Mouse (Mus musculus) embryonic facial prominence, embryonic 15.5 days (tissue): Measurements from ENCODE around the gene Peli2. TPM values are rescaled to one million over a fixed set of nuclear protein-coding genes. Genes with fewer than 3 reads are reported as not detected.

Experiments
- ATAC-seq: fragments of 200-750 bp; cut with Nextera tagmentation; 2 replicates; pipeline ENCODE4 v1.8.0; 2017; ENCODE audit warnings: low read depth, moderate TSS enrichment; ENCODE audit not compliant: insufficient number of reproducible peaks, low FRiP score, low TSS enrichment
- H3K27ac ChIP-seq: fragments of 300-500 bp; sonication (generic); replicated peaks from 2 replicates; pipeline ENCODE4 v1.5.1; 2015; ENCODE audit warnings: mild to moderate bottlenecking, inconsistent platforms
- H3K27me3 ChIP-seq: fragments of 300-500 bp; sonication (generic); 2 replicates; pipeline ENCODE4 v1.6.1; 2015; ENCODE audit warnings: inconsistent platforms
- H3K36me3 ChIP-seq: fragments of 300-500 bp; sonication (generic); 2 replicates; pipeline ENCODE4 v1.6.1; 2015; ENCODE audit warnings: mild to moderate bottlenecking, inconsistent platforms
- H3K4me1 ChIP-seq: fragments of 300-500 bp; sonication (generic); 2 replicates; pipeline ENCODE4 v1.6.1; 2015; ENCODE audit warnings: inconsistent platforms
- H3K4me2 ChIP-seq: fragments of 300-500 bp; sonication (generic); replicated peaks from 2 replicates; pipeline ENCODE4 v1.6.1; 2015; ENCODE audit warnings: mild to moderate bottlenecking, inconsistent platforms
- H3K4me3 ChIP-seq: fragments of 300-500 bp; sonication (generic); replicated peaks from 2 replicates; pipeline ENCODE4 v1.5.1; 2015; ENCODE audit warnings: mild to moderate bottlenecking, inconsistent platforms
- H3K9ac ChIP-seq: fragments of 300-500 bp; sonication (generic); 2 replicates; pipeline ENCODE4 v1.6.1; 2015; ENCODE audit warnings: inconsistent platforms
- H3K9me3 ChIP-seq: fragments of 300-500 bp; sonication (generic); replicated peaks from 2 replicates; pipeline ENCODE4 v1.6.1; 2016; ENCODE audit warnings: inconsistent platforms
- WGBS: fragments of 180-500 bp; shearing (Covaris S2); methylation state at CpG from one replicate; pipeline ENCODE4 v1.1.7; 2015; 5-methylcytosine and 5-hydroxymethylcytosine counted together
- polyA plus RNA-seq: library from polyadenylated mRNA; unstranded; fragments of >200 nt; fragmentation: Nextera tagmentation; extraction: Ambion mirVana; gene quantifications from 2 replicates; pipeline ENCODE4 v1.2.1, GENCODE M21; 2015

The Peli2 gene
- polyA plus RNA-seq, 1 experiment from 2014 or later: 7.1 TPM

GRCm38 (mm10) chr14:48153865-48154511, 33.4 kb downstream of the Peli2 start:
- no peak for ATAC-seq
- Histone ChIP-seq H3K4me2 (no peak overlapping the region), H3K27ac (no peak overlapping the region), H3K4me3 (no peak overlapping the region), H3K27me3 (no peaks in the 10 kb centered on the region), H3K9me3 (no peaks in the 10 kb centered on the region), H3K36me3 (no peaks in the 10 kb centered on the region), H3K4me1 (peaks cover 27% of the 10 kb centered on the region), H3K9ac (no peak overlapping the region)
- WGBS: 72% methylated on average over 5 of the region's 5 CpGs

- Histone ChIP-seq H3K36me3 (no peaks in the 10 kb centered on the region), H3K27me3 (no peaks in the 10 kb centered on the region), H3K27ac (no peak overlapping the region), H3K9ac (no peak overlapping the region), H3K4me1 (peaks cover 25% of the 10 kb centered on the region), H3K9me3 (no peaks in the 10 kb centered on the region), H3K4me3 (no peak overlapping the region), H3K4me2 (no peak overlapping the region)
- 65% methylated on average over 8 of the region's 8 CpGs for WGBS
- ATAC-seq: no peak
Measured at GRCm38 (mm10) chr14:48154641-48155040, 34.0 kb downstream of the Peli2 start.

GRCm38 (mm10) chr14:48155153-48155552, 34.5 kb downstream of the Peli2 start:
- Histone ChIP-seq H3K9me3 (no peaks in the 10 kb centered on the region), H3K4me2 (peak overlapping the region; percentile 12), H3K27me3 (no peaks in the 10 kb centered on the region), H3K4me1 (peaks cover 20% of the 10 kb centered on the region), H3K36me3 (no peaks in the 10 kb centered on the region), H3K9ac (no peak overlapping the region), H3K4me3 (0 out of 2 replicates have a peak overlapping the region, but pooled peaks have one; percentile 1), H3K27ac (peak overlapping the region; percentile 31; the same call in 1 of the 2 replicates)
- WGBS: 30% methylated on average over 13 of the region's 13 CpGs
- ATAC-seq: no peak

GRCm38 (mm10) chr14:48157085-48157484, 36.5 kb downstream of the Peli2 start:
- Histone ChIP-seq H3K9me3 (no peaks in the 10 kb centered on the region), H3K9ac (no peak overlapping the region), H3K4me3 (no peak overlapping the region), H3K4me2 (no peak overlapping the region), H3K36me3 (no peaks in the 10 kb centered on the region), H3K27me3 (no peaks in the 10 kb centered on the region), H3K4me1 (peaks cover 12% of the 10 kb centered on the region), H3K27ac (no peak overlapping the region)
- no peak for ATAC-seq
- WGBS: 54% methylated on average over 3 of the region's 3 CpGs

- 64% methylated on average over 8 of the region's 8 CpGs for WGBS
- no peak overlapping the region for H3K4me2 ChIP-seq
- ATAC-seq: peak; percentile 29; the same call in 1 of the 2 replicates
Measured at GRCm38 (mm10) chr14:48157835-48158234, 37.2 kb downstream of the Peli2 start.

GRCm38 (mm10) chr14:48159401-48159800, 38.8 kb downstream of the Peli2 start:
- ATAC-seq: no peak
- no peak overlapping the region for H3K9ac ChIP-seq
- 81% methylated on average over 3 of the region's 3 CpGs for WGBS

More at GRCm38 (mm10) chr14:48157835-48158234, 37.2 kb downstream of the Peli2 start:
- H3K4me1 ChIP-seq: peaks cover 12% of the 10 kb centered on the region
- no peak overlapping the region for H3K9ac ChIP-seq
- no peak overlapping the region; the same call in 1 of the 2 replicates for H3K27ac ChIP-seq
- no peaks in the 10 kb centered on the region for H3K9me3 ChIP-seq
- no peak overlapping the region for H3K4me3 ChIP-seq
- no peaks in the 10 kb centered on the region for H3K36me3 ChIP-seq
- H3K27me3 ChIP-seq: no peaks in the 10 kb centered on the region

GRCm38 (mm10) chr14:48162446-48162845, 41.8 kb downstream of the Peli2 start:
- Histone ChIP-seq H3K9me3 (no peaks in the 10 kb centered on the region), H3K4me1 (peaks cover 22% of the 10 kb centered on the region), H3K27me3 (no peaks in the 10 kb centered on the region), H3K4me2 (no peak overlapping the region), H3K9ac (no peak overlapping the region), H3K36me3 (no peaks in the 10 kb centered on the region), H3K27ac (no peak overlapping the region), H3K4me3 (no peak overlapping the region)
- ATAC-seq: no peak
- 85% methylated on average over 14 of the region's 14 CpGs for WGBS

More at GRCm38 (mm10) chr14:48159401-48159800, 38.8 kb downstream of the Peli2 start:
- Histone ChIP-seq H3K9me3 (no peaks in the 10 kb centered on the region), H3K4me2 (no peak overlapping the region), H3K27ac (no peak overlapping the region), H3K4me3 (no peak overlapping the region), H3K36me3 (no peaks in the 10 kb centered on the region), H3K4me1 (peaks cover 12% of the 10 kb centered on the region), H3K27me3 (no peaks in the 10 kb centered on the region)

- 48% methylated on average over 8 of the region's 8 CpGs for WGBS
- Histone ChIP-seq H3K27me3 (no peaks in the 10 kb centered on the region), H3K4me3 (no peak overlapping the region), H3K4me2 (no peak overlapping the region), H3K9ac (no peak overlapping the region), H3K4me1 (peaks cover 14% of the 10 kb centered on the region), H3K27ac (no peak overlapping the region), H3K9me3 (no peaks in the 10 kb centered on the region), H3K36me3 (no peaks in the 10 kb centered on the region)
- peak; percentile 57; the same call in 1 of the 2 replicates for ATAC-seq
Measured at GRCm38 (mm10) chr14:48164917-48165316, 44.3 kb downstream of the Peli2 start.

- peaks cover 14% of the 10 kb centered on the region for H3K4me1 ChIP-seq
- no peak overlapping the region for H3K4me3 ChIP-seq
- H3K27ac ChIP-seq: no peak overlapping the region
- no peaks in the 10 kb centered on the region for H3K36me3 ChIP-seq
- no peaks in the 10 kb centered on the region for H3K27me3 ChIP-seq
- no peak overlapping the region for H3K9ac ChIP-seq
- H3K4me2 ChIP-seq: no peak overlapping the region
- 80% methylated on average over 9 of the region's 9 CpGs for WGBS
- no peak for ATAC-seq
- no peaks in the 10 kb centered on the region for H3K9me3 ChIP-seq
Measured at GRCm38 (mm10) chr14:48166396-48166795, 45.8 kb downstream of the Peli2 start.

GRCm38 (mm10) chr14:48167020-48167419, 46.4 kb downstream of the Peli2 start:
- no peaks in the 10 kb centered on the region for H3K36me3 ChIP-seq
- H3K4me1 ChIP-seq: peaks cover 14% of the 10 kb centered on the region
- H3K9me3 ChIP-seq: no peaks in the 10 kb centered on the region
- WGBS: 45% methylated on average over 3 of the region's 3 CpGs
- no peak overlapping the region for H3K9ac ChIP-seq
- H3K4me3 ChIP-seq: no peak overlapping the region
- H3K4me2 ChIP-seq: no peak overlapping the region
- no peak; the same call in 1 of the 2 replicates for ATAC-seq
- H3K27me3 ChIP-seq: no peaks in the 10 kb centered on the region
- H3K27ac ChIP-seq: no peak overlapping the region

- H3K9me3 ChIP-seq: no peaks in the 10 kb centered on the region
- no peak for ATAC-seq
- WGBS: 82% methylated on average over 6 of the region's 6 CpGs
- H3K4me1 ChIP-seq: peaks cover 14% of the 10 kb centered on the region
- H3K27me3 ChIP-seq: no peaks in the 10 kb centered on the region
- H3K27ac ChIP-seq: no peak overlapping the region
- H3K4me3 ChIP-seq: no peak overlapping the region
- H3K9ac ChIP-seq: no peak overlapping the region
- no peak overlapping the region for H3K4me2 ChIP-seq
- no peaks in the 10 kb centered on the region for H3K36me3 ChIP-seq
Measured at GRCm38 (mm10) chr14:48168116-48168515, 47.5 kb downstream of the Peli2 start.

GRCm38 (mm10) chr14:48169970-48170369, 49.3 kb downstream of the Peli2 start:
- Histone ChIP-seq H3K36me3 (no peaks in the 10 kb centered on the region), H3K9me3 (no peaks in the 10 kb centered on the region), H3K4me3 (no peak overlapping the region), H3K27ac (no peak overlapping the region), H3K27me3 (no peaks in the 10 kb centered on the region), H3K4me1 (peaks cover 9% of the 10 kb centered on the region), H3K9ac (no peak overlapping the region), H3K4me2 (no peak overlapping the region)
- ATAC-seq: no peak
- WGBS: 59% methylated on average over 7 of the region's 7 CpGs
